Mouse (Mus musculus) liver (tissue): ENCODE measurements at regions not wholly inside any gene's neighbourhood (a gene's known extent, or its start where the extent isn't known, plus 50 kb on each side); places are given as distances from the start of the nearest gene placed in this dataset.

Source experiments
- DNase-seq: peaks from one replicate; pipeline ENCODE4 v3.0.0-alpha.2; 2020; ENCODE audit warnings: mixed read lengths

DNA sequence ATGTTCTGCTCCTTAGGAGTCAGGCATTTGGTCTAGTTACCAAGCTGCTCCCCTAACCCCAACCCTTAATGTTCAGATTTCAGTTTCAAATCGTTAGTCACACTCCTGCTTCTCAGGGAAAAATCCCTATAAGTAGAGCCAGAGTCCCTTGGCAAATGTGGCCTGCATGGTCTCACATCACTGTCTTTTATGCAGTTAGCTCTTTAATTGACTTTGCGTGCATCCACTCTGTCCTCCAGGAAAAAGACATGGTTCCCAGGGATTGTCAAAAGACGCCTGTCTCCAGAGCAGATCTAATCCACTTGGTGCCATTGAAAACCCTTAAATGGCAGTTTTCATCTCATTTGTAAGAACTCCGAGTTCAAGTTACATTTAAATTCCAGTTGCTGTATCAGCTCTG is 256.3 kb upstream of the Lyplal1 start:
- DNase-seq = no peak

DNA sequence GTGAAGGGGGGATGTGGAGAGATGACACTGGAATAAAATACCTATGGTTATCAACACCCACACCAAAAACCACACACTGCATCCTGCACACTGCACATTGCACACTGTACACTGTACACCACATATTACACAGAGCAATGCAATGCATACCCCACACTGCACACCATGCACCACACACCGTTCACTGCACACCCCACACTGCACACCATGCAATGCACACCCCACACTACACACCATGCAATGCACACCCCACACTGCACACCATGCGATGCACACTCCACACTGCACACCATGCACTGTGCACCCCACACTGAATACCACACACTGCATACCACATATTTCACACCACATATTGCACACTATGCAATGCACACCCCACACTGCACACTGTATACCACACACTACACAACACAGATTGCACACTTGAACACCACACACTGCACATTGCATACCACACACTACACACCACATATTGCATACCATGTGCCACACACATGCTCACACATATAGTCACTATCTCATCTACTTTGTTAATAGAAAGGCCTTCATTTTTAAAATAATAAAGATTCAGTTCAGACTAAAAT is 255.8 kb upstream of the Lyplal1 start:
- DNase-seq = no peak

DNA sequence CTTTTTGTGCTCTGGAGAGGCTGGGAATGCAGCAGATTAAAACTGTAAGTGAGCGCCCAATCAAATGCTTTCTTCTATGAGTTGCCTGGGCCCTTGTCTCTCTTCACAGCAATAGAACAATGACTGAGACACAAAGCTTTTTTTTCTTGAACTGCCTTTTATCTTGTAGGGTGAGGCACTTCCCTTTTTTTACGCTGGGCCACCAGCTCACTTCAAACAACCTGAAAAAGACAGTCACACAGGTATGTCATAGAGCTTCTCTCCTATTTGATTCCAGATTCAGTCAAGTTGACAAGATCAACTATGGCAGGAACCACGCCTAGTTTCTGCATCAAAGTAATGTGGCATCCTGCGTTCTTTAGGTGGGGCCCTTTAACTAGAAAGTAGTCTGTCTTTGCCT is 246.2 kb upstream of the Lyplal1 start:
- no peak for DNase-seq

DNA sequence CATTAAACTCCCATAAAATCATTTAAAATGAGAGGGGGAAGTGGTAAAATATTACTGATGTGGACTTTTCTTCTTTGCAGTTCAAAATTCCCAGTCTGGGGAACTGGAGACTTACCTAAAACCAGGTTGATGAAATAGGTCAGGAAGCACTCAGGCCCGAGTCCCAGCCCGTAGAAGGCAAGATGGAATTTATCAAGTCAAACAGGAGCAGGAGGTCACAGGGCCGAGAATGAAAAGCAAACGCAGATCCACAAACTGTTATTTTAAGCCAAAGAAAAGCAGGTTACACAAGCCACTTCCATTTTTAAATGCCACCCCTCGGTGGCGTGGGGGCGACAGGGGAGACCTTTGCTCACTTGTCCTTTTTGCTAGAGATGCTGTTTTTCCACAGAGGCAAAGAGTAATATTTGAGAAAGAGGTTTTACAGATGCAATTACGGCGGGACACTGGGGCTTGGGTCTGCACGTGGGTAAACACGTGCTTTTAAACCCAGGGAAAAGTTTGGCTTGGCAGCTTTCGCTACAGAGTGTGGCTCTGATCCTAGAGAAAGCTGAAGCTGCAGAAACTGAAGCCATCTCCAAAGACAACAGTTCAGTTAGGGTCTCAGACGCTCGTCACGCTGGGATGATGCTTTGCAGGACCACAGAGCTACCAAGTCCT is 241.0 kb upstream of the Lyplal1 start:
- DNase-seq = no peak

DNA sequence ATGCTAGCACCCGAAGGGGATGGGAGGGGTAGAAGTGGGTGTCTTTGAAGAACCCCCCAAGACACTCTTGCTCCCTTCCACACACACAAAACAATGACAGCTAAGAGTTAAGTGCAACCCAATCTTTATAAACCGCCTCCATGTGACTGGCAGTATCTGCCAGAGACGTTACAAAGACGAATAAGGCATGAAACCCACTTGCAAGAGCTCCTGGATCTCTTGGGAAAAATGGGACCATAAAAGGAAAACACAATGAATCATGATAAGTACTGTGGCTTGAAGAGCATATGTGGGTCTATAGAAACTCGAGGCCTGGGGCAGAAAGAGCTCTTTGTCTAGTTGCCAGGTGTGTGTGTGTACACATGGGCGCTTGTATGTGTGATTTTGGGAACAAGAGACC is 237.6 kb upstream of the Lyplal1 start:
- no peak for DNase-seq

DNA sequence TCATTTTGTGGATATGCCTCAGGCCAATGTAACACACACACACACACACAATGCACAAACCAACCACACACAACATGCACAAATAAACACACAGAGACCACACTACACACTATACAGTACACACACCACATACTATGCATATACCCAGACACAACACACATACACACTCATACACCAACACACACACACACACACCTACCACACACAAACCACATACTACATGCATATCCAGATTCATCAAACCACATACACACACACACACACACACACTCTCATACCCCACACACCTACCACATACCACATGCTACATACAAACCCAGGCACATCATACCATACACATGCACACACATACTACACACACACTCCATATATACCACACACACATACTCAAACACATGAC is 237.0 kb upstream of the Lyplal1 start:
- DNase-seq = no peak

DNA sequence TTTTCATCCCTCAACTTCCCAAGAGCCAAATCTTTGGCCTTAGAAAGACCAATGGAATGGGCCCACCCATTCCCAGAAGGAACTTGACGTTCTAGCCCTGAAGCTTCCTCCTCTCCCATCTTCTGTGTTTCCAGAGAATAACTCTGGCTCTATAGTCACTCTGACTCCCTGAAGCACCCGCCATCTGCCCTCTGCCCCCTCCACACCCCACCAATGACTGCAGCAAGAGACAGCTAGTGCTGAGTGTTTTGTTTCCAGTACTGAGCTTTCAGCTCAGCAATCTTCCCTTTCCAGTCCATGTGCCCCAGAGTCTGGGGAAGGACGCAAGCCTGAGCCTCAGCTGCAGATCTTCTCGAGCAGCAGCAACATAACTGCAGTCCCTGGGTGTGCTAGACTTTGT is 233.3 kb upstream of the Lyplal1 start:
- no peak for DNase-seq

DNA sequence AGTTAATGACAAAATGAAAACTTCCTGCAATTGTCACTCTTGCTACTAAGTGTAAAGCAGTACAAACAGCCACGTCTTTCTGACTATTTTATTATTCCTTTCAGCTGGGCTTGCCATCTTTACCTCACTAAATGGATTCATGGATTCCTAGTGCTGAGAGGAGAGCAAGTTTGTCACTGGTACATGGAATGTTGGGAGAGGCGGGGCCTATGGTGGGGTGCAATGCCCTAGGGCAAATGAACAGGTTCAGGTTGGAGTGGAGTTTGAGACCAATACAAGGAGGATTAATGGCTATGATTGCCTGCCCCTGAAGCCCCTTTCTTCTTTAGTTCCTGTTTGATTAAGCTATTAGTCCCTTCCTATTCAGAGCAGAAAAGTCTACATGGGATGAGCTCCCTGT is 232.9 kb upstream of the Lyplal1 start:
- no peak for DNase-seq

DNA sequence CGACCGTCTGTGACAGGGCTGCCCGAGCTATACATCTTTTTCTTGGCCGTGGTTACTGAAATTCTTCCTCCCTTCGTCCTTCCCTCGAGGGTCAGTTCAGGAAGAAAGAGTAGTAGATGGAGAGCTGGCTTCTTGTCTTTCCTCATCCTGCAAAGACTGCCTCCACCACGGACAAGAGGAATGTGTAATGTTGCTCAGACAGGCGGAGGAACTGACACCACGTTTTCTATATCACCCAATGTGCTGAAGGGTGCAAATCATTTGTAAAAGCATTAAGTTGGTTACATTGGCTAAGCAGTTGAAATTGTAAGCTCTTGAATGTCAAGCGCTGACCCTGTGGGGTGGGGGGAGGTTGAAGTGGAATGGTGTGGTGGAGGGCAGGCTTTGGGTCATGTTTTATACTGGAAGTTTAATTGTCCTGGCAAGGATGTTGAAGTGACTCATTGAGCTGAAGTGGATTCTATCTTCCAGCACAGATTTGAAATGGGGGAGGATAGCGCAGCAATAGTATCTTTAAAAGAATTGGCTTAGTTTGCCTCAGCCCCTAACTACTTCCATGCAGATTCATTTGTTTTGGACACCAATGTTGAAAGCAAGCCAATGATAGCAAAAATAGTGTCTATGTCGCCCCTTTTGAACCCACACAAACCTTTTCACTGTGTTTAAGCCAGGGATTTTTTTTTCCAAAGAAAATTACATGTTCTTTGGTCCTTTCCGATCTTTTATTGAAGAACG is 230.5 kb upstream of the Lyplal1 start:
- DNase-seq = peak; percentile 5

DNA sequence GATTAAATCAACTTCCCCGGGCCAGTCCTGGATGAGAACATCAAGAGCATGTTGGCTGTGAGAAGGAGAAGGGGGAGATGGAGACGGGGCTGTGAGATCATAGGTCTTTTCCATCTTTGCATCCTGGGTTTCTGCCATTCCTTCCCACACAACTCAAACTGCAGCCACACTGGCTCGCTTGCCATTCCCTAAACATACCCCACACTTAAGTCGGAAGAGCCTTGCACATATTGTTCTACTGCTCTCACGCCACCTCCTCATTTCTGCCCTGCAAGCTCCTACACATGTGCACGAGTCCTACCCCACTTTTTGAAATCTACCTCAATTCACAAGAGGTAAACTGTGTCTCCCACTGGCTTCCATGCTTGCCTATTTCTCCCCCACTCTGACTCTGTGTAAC is 228.3 kb upstream of the Lyplal1 start:
- DNase-seq = no peak

DNA sequence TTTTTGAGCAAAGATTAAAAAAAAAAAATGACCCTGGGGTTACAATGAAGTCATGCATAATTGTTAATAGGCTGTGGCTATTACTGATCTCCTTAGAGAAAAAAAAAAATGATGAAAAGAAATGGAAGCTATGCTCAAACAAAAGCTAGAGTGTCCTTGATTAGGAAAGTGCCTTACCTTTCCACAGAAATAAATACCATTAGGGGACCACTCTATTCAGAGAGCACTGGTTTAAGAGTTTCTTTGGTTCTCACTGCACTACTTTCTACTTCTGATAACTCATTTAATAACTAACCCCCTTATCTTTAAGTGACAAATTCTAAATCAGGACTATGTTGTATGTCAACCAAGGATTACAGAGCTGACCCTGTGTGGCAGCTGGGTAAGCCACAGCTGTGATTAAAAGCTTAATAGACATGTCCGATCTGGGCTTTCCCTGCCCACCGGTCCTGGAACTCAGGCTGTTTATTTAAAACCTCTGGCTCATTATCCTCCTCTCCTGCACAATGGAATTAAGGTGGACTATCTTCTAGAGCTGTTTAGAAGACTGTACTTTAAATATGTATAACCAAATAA is 225.9 kb upstream of the Lyplal1 start:
- DNase-seq = no peak

DNA sequence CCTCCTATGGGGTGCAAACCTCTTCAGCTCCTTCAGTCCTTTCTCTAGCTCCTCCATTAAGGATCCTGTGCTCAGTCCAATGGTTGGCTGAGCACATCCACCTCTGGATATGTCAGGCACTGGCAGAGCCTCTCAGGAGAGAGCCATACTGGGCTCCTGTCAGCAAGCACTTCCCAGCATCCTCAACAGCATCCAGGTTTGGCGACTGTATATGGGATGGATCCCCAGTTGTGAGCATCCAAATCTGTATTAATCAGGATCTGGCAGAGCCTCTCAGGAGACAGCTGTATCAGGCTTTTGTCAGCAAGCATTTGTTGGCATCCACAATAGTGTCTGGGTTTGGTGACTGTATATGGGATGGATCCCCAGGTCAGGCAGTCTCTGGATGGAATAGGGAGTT is 225.3 kb upstream of the Lyplal1 start:
- no peak for DNase-seq

DNA sequence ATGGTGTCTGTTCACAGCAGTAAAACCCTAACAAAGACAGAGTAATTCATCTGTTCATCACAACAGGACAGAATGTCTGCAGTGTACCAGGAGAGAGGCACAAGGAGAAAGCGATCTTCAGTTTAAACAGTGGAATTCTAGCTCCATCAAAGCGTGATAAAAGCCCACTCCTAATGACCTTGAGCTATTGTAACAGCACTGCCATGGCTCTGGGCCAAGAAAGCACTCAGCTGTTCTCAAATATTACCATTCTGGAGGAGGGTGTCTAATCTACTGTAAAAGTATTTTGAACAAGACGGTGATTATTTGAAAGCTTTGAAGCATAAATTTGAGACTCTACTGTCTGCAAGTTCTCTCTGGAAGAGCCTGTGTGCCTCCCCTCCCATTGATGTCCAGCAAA is 224.8 kb upstream of the Lyplal1 start:
- no peak for DNase-seq

DNA sequence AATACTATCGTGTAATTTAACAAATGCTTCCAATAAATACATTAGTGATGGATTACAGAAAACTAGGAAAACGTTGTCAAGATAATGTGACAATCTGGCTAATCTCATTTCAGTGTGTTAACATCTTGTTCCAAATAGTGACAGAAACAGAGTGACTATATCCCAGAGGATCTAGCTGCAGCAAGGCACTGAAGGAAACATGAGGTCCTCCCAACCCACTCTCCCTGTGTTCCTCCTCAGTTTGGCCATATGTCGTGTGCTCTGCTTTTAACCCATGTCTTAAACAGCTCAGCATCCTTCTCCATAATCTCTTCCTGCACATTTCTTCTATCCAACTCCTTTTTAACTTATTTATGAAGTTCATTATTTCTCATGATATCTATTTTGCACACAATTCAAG is 223.6 kb upstream of the Lyplal1 start:
- DNase-seq = no peak

DNA sequence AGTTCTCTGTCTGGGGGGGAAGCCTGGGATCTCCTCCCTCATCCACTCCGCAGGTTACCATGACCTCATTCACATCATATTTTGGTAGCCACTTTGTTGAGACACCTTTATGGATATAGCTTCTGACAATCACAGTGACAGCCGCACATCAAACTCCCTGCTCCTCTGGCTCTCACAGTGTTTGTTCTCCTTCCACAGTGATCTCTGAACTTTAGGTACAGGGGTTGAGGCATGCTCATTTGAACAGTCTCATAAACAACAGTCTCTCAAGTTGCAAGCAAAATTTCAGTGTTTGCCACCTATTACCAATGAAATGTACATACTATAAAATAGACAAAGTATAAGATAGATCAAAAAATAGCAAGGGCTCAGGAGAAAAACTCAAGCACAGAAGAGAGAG is 200.2 kb upstream of the Lyplal1 start:
- no peak for DNase-seq

DNA sequence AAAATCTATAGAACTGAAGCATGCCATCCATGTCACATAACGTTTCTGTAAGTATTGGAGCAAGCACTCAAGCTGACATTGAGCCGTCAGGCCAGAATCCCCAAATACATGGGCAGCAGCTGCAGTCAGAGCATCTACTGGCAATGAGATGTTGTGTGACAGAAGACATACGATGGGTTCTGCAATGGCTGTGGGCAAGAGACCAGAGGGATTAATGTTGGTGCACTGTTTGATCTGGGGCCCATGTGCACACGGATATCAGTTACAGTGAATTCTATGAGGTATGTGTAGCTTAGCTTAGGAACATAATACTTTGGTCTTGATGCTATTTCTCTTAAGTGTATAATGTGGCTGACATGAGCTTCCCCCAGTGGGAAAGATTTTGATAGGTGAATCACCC is 197.1 kb upstream of the Lyplal1 start:
- no peak for DNase-seq

DNA sequence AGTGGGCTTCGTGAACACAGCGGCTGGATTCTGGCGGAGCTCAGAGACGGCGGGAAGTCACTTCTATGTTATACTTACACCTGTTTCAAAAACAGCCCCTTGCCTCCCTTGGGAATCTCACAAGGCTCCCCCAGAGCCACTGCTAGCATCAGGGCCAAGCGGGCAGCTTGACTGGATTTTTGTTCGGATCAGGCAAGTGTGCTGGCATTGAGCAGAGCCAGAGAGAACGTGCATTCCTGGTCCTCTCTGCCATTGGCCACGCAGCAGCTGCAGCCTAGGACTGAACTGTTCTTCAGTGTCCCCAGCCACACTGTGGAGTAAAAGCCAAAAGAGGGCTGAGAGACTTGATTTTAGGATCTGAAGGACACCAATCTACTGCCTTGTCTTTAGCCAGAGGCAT is 195.6 kb upstream of the Lyplal1 start:
- DNase-seq = no peak

DNA sequence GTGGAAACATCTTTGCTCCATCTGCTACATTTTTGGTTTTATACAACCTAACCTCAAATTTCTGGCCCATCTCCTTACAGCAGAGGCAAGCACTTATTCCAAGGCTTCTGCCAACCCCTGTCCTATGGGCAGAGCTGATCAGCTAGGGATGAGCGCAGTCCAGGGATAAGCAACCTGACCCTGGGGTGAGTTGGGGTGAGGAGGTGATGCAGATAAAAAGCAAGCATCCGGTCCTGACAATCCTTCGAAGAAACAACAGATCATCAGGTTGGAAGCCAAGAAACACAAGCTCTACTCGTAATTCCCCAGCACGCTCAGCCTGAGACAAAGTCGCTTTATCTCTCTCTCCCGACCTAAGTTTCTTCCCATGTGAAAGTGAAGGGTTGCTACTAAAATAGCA is 194.9 kb upstream of the Lyplal1 start:
- DNase-seq = no peak

DNA sequence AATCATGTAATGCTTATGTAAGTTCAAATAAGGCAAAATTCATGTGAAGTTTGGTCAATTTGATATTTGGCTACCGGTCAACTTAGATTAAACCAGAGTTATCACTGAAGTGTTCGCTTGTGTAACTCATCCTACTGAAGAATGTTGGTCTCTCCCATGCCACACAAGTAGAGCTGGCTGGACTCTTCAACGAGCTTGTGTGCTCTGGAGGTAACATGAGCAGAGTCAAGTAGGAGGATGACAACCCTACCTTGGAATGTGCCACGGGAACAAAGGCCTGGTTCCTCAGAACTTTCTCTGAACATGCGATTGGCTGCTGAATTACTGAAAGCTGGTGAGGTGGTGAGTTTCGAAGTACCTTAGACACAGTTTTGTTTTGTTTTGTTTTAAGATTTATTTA is 190.5 kb upstream of the Lyplal1 start:
- DNase-seq = no peak

DNA sequence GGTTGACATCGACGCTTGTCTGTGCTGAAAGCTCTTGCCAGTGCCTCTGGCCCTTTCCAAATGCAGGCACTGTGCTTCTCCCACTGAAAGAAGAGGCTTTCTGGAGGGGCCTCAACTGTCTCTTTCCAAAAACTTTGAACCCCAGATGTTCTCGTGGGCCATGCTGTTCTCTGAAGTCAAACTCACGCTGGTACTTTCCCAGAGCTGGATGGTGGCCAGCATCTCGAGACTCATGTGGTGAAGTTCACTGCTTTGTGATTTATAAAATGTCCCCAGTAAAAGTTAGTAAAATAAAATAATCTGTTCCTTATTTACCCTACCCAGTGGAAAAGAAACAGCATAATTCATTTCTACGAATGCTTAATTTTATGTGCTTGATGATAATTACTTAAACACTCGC is 180.4 kb upstream of the Lyplal1 start:
- DNase-seq = no peak

DNA sequence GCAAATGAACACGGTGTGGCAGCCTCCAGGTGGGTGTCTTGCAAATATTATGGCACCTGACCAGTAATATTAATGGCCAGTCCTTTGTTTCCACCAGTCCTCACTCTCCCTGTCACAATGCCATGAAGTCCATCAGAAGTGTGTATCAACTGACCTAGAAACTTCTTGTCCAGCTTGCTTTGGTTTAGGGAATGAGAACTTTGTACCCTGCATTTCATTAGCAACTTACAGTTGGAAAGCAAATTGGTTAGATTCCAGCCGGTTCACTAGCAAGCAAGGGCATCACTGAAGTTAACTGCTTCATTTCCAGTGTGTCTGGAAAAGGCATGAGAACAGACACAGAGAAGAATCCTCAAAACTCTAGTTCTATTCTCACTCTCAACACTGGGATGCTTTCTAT is 178.1 kb upstream of the Lyplal1 start:
- no peak for DNase-seq

DNA sequence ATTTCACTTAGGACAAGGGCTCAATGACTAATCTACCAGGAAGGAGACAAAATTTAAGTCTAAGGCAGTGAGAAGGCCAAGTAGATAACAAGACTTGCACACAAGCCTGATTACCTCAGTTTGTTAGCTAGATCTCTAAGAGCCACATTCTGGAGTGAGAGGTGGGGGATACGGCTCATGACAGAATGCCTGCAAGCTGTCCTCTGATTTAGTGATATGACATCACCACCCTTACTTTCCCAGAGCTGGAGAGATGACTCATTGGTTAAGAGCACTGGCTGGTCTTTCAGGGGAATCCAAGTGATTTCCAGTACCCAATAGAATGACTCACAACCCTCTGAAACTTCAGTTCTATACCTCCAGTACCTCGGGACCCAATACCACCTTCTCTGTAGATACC is 177.5 kb upstream of the Lyplal1 start:
- DNase-seq = no peak

DNA sequence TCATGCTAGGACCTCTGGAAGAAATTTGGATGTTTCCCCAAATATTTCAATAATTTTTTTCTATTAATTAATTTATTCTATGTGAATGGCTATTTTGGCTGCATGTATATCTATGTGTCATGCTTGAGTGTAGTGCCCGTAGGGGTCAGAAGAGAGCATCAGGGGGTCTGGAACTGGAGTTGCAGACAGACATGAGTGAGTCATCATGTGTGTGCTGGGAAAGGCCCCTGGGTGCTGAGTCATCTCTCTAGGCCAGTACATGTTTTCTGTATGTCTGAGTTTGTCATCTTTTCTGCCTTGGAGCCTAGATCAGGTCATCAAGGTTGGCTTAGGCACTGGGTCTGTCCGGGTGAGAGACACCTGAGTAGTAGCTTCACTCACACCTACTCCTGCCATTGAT is 172.0 kb upstream of the Lyplal1 start:
- no peak for DNase-seq

DNA sequence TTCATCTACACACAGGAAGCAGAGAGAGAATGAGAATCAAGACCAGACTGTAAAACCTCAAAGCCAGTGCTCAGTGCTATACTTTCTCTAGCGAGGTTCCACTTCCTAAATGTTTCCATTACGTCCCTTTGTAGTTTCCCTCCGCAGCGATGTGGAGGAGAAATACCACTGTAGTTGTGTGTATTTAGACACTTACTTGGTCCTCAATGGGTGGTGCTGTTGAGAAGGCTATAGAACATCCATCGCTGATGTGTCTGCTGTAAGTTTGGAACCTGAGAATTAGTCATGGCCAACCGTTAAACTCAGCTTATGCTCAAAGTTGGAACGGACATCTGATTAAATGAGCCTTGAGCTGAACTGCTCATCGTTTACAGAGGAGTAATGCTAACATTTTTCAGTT is 170.7 kb upstream of the Lyplal1 start:
- no peak for DNase-seq
